Mouse (Mus musculus): ENCODE results near the gene Slc30a1. TPM values are rescaled to one million over a fixed set of nuclear protein-coding genes. Genes with fewer than 3 reads are reported as not detected.

Gene Slc30a1
- polyA plus RNA-seq, 1 experiment from 2014 or later: 4.6 TPM

- H3K9ac ChIP-seq: no peak overlapping the region
- no peak overlapping the region for H3K4me2 ChIP-seq (replicated peaks)
- ATAC-seq (ENCODE audit: low FRiP score): no peak
- no peaks in the 10 kb centered on the region for H3K36me3 ChIP-seq
- no peaks in the 10 kb centered on the region for H3K9me3 ChIP-seq (replicated peaks)
- H3K27me3 ChIP-seq: no peaks in the 10 kb centered on the region
- H3K4me3 ChIP-seq: no peak overlapping the region
- no peaks in the 10 kb centered on the region for H3K4me1 ChIP-seq
- no peak overlapping the region for H3K27ac ChIP-seq
- 88% methylated on average over 4 of the region's 4 CpGs for WGBS
Measured at GRCm38 (mm10) chr1:191878518-191878921, 28.0 kb upstream of the Slc30a1 start.

GRCm38 (mm10) chr1:191880247-191880646, 26.3 kb upstream of the Slc30a1 start:
- H3K4me1 ChIP-seq: no peaks in the 10 kb centered on the region
- WGBS: 98% methylated on average over 3 of the region's 3 CpGs
- H3K27me3 ChIP-seq: no peaks in the 10 kb centered on the region
- ATAC-seq (ENCODE audit: low FRiP score): no peak
- H3K36me3 ChIP-seq: no peaks in the 10 kb centered on the region
- H3K9ac ChIP-seq: no peak overlapping the region
- no peak overlapping the region for H3K4me2 ChIP-seq (replicated peaks)
- no peak overlapping the region for H3K4me3 ChIP-seq
- H3K9me3 ChIP-seq (replicated peaks): no peaks in the 10 kb centered on the region
- no peak overlapping the region for H3K27ac ChIP-seq

DNA sequence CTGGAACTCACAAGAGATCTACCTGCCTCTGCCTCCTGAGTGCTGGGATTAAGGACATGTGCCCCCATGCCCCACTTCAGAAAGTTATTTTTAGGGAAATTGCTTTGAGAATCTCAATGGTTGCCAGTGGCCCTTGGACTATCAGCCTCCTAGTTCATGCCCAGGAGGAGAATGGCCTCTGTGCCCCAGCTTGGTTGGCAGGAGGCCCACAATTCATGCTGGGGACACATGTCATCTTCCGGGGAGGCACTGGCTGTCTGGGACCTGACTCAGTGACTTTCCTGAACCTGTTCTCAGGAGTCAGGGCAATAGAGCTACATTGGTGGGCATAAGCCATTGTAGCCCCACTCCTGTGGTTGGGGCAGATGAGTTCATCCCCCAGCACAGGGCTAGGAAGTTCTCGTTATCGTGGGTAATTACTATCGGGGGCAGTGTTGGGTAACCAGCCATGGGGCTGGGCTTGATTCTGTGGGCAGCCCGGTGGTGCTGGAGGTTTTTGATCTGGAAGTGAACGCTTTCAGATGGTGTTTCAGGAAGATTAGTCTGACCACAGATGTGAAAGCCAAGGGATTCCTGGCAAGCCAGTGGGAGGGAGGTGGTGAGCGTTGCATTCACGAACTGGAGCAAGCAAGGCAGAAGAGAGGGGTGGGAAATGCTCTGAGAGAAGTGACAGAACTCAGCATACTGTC, 25.5 kb upstream of the Slc30a1 start:
- Histone ChIP-seq H3K4me3 (no peak overlapping the region), H3K36me3 (no peaks in the 10 kb centered on the region), H3K4me1 (no peaks in the 10 kb centered on the region), H3K27ac (no peak overlapping the region), H3K27me3 (no peaks in the 10 kb centered on the region), H3K9me3 (replicated peaks) (no peaks in the 10 kb centered on the region), H3K4me2 (replicated peaks) (no peak overlapping the region), H3K9ac (no peak overlapping the region)
- whole genome bisulfite sequencing: 73% methylated on average over 8 of the region's 8 CpGs
- no peak for ATAC-seq (ENCODE audit: low FRiP score)

- WGBS: 66% methylated on average over 2 of the region's 2 CpGs
- Histone ChIP-seq H3K27ac (no peak overlapping the region), H3K4me2 (replicated peaks) (no peak overlapping the region), H3K9me3 (replicated peaks) (no peaks in the 10 kb centered on the region), H3K4me3 (no peak overlapping the region), H3K36me3 (no peaks in the 10 kb centered on the region), H3K4me1 (no peaks in the 10 kb centered on the region), H3K9ac (no peak overlapping the region), H3K27me3 (no peaks in the 10 kb centered on the region)
- ATAC-seq (ENCODE audit: low FRiP score): no peak
Measured at GRCm38 (mm10) chr1:191881663-191882062, 24.9 kb upstream of the Slc30a1 start.

- Histone ChIP-seq H3K4me2 (replicated peaks) (no peak overlapping the region), H3K36me3 (no peaks in the 10 kb centered on the region), H3K4me1 (no peaks in the 10 kb centered on the region), H3K9me3 (replicated peaks) (no peaks in the 10 kb centered on the region), H3K27me3 (no peaks in the 10 kb centered on the region), H3K4me3 (no peak overlapping the region), H3K9ac (no peak overlapping the region), H3K27ac (no peak overlapping the region)
- no peak for ATAC-seq (ENCODE audit: low FRiP score)
- 93% methylated on average over 10 of the region's 10 CpGs for WGBS
Measured at GRCm38 (mm10) chr1:191882474-191883206, 23.9 kb upstream of the Slc30a1 start.

DNA sequence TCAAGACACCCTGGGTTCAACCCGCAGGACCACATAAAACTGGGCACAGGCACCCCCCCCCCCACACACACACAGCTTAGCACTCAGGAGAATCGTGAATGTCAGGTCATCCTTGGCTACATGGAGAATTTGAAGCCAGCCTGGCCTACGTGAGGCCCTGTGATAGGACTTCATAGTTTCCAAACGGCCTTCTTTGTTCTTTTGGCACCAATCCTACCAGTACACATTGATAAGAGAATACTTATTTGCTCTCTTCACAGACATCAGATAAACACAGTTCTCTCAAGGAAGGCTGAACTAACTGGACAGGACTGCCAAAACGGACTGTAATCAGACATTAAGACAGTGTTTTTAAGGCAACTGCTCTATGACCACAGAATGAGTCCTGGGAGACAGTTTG, 22.9 kb upstream of the Slc30a1 start:
- ATAC-seq (ENCODE audit: low FRiP score): no peak
- Histone ChIP-seq H3K4me3 (no peak overlapping the region), H3K27me3 (no peaks in the 10 kb centered on the region), H3K4me1 (no peaks in the 10 kb centered on the region), H3K9me3 (replicated peaks) (no peaks in the 10 kb centered on the region), H3K27ac (no peak overlapping the region), H3K9ac (no peak overlapping the region), H3K4me2 (replicated peaks) (no peak overlapping the region), H3K36me3 (no peaks in the 10 kb centered on the region)
- WGBS: 73% methylated on average over 5 of the region's 5 CpGs

- H3K9ac ChIP-seq: no peak overlapping the region
- no peak overlapping the region for H3K27ac ChIP-seq
- H3K4me1 ChIP-seq: no peaks in the 10 kb centered on the region
- no peaks in the 10 kb centered on the region for H3K9me3 ChIP-seq (replicated peaks)
- no peak overlapping the region for H3K4me3 ChIP-seq
- no peaks in the 10 kb centered on the region for H3K27me3 ChIP-seq
- 78% methylated on average over 6 of the region's 6 CpGs for WGBS
- no peak overlapping the region for H3K4me2 ChIP-seq (replicated peaks)
- ATAC-seq (ENCODE audit: low FRiP score): no peak
- no peaks in the 10 kb centered on the region for H3K36me3 ChIP-seq
Measured at GRCm38 (mm10) chr1:191891912-191892311, 14.7 kb upstream of the Slc30a1 start.

DNA sequence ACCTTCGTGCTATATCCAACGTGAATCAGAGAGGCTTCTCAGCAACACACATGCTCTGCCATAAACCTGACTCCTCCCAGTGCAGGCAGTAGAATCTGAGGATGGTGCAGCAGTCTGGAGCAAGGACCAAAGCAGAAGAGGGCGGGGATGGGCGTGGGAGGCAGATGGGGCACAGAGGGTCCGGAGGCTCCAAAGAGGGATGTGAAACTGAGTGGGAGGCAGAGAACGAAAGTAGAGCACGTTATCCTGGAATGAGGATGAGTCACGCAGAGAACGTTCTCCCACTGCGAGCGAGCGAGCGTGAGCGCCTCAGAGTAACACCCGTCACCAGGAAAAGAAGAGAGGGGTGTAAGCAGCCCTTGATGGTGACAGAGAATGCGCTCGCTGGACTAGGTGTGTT, 12.2 kb upstream of the Slc30a1 start:
- no peak for ATAC-seq (ENCODE audit: low FRiP score)
- no peaks in the 10 kb centered on the region for H3K36me3 ChIP-seq
- 85% methylated on average over 17 of the region's 17 CpGs for WGBS
- no peaks in the 10 kb centered on the region for H3K27me3 ChIP-seq
- no peak overlapping the region for H3K27ac ChIP-seq
- H3K9ac ChIP-seq: no peak overlapping the region
- no peak overlapping the region for H3K4me2 ChIP-seq (replicated peaks)
- H3K4me1 ChIP-seq: no peaks in the 10 kb centered on the region
- H3K4me3 ChIP-seq: no peak overlapping the region
- no peaks in the 10 kb centered on the region for H3K9me3 ChIP-seq (replicated peaks)

DNA sequence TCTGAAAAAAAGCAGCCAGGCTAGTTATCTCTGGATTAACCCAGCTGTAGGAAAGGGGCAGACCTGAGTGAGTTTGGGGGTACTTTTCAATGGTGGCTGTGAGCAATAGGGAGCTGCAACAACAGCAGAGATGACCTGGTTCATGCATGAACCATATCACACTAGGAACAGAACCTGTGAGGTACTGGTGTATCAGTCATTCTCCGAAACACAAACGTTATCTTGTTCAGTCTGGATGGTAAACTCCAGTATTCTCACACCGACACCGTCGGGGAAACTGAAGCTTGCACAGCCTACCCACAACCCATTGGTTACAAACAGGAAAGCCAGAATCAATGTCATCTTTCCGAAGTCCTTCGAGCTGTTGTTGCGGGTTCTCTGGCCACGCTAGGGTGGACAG, 11.7 kb upstream of the Slc30a1 start:
- Histone ChIP-seq H3K4me1 (no peaks in the 10 kb centered on the region), H3K9me3 (replicated peaks) (no peaks in the 10 kb centered on the region), H3K9ac (no peak overlapping the region), H3K27me3 (no peaks in the 10 kb centered on the region), H3K4me3 (no peak overlapping the region), H3K36me3 (no peaks in the 10 kb centered on the region), H3K4me2 (replicated peaks) (no peak overlapping the region), H3K27ac (no peak overlapping the region)
- 87% methylated on average over 9 of the region's 9 CpGs for WGBS
- ATAC-seq (ENCODE audit: low FRiP score): no peak

DNA sequence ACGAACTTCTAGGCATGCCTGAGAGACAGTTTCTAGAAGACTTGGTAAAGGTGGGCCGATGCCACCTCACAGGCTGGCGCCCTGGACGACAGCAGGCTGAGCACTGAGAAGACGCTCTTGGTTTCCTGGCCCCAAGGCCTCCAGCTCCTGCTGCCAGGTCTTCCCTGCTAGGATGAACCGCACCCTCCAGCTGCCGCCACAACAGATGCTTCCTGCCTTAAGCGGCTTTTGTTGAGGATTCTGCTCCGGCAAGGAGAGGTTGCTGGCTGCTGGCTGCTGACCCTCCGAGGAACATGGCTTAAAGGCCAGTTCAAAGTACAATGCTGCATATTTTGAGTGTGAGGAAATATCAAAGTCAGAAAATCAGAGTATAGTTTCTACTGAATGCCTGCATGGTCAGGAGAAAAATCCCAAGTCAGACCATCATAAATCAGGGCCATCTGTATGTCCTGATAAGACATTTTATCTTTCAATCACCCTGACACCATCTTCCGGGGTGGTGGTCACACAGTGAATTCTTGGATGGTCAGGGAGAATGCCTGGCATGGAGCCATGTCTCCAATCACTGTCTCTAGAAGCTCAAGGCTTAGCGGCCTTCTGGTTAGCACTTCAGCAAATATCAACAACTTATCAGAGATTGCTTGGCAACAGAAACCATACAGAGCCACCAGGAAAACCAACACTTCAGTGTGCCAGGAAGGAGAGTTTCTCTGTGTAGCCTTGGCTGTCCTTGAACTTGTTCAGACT, 9.6 kb upstream of the Slc30a1 start:
- no peaks in the 10 kb centered on the region for H3K36me3 ChIP-seq
- ATAC-seq (ENCODE audit: low FRiP score): no peak
- WGBS: 67% methylated on average over 12 of the region's 12 CpGs
- no peaks in the 10 kb centered on the region for H3K4me1 ChIP-seq
- H3K9me3 ChIP-seq (replicated peaks): no peaks in the 10 kb centered on the region
- no peak overlapping the region for H3K4me2 ChIP-seq (replicated peaks)
- no peak overlapping the region for H3K9ac ChIP-seq
- no peak overlapping the region for H3K27ac ChIP-seq
- H3K4me3 ChIP-seq: no peak overlapping the region
- H3K27me3 ChIP-seq: no peaks in the 10 kb centered on the region

DNA sequence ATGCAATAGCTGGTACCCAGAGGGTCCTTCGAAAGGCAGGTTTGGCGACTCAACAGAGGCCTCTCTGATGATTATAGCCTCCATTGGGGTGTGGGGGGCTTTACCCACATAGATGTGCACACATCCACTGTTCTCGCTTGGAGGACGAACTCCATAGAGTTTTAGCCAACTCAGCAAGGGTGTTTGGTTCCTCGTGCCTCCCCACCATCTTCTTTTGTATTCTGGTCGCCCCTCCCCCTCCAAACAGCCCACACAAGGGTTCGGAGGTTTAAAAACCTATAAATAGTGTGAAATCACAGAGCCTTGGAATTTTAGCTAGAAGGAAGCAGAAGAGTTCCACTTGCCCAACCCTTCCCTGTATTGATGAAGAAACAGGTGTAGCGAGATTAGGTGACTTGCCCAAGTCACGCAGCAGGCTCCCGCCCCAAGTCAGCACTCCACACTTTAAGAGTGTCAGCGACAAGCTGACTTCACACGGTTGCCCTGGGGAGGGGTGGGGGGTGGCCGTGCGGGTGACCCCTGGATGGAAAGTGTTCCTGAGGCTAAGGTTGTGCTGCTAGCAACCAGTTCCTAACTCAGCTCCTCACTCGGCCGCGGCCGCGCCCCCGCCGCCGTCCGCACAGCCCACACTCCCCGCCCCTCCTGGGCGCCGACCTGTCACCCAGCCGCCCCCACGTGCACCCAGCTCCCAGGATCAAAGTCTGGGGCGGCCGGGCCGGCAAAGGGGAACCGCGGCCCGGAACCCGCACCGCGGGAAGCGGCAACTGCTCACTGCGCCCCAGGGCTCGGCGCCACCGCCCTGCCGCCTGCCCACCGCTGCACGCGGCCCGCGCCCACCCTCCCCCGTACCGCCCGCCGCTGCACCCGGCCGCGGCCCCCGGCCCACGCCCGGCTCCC, 682 bp upstream of the Slc30a1 start:
- 4% methylated on average over 40 of the region's 58 CpGs for WGBS
- H3K27ac ChIP-seq: no peak overlapping the region; the same call in 1 of the 2 replicates
- ATAC-seq (ENCODE audit: low FRiP score): peak; percentile 64

DNA sequence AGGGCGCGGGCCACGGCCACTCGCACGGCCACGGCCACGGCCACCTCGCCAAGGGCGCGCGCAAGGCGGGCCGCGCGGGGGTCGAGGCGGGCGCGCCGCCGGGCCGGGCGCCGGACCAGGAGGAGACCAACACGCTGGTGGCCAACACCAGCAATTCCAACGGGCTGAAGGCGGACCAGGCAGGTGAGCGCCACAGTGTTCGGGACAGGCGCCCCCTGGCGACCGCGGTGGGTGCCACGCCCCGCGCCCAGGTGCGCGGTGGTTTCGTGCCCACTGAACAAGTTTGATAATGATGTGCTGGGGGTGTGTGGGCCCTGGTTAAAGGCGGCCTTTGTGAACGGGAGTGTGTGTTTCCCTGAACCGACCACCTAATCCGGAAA, 854 bp downstream of the Slc30a1 start:
- Histone ChIP-seq H3K4me3 (peak overlapping the region; percentile 66), H3K4me1 (peaks cover 39% of the 10 kb centered on the region), H3K4me2 (replicated peaks) (peak overlapping the region; percentile 74), H3K27ac (peak overlapping the region; percentile 84), H3K27me3 (no peaks in the 10 kb centered on the region), H3K9me3 (replicated peaks) (no peaks in the 10 kb centered on the region), H3K36me3 (peaks cover 8% of the 10 kb centered on the region), H3K9ac (peak overlapping the region; percentile 73)
- under 1% methylated on average over 43 of the region's 43 CpGs for WGBS
- peak; percentile 43 for ATAC-seq (ENCODE audit: low FRiP score)

More for the DNA sequence above, 682 bp upstream of the Slc30a1 start:
- peak overlapping the region; percentile 74 for H3K4me2 ChIP-seq (replicated peaks)
- H3K36me3 ChIP-seq: peaks cover 8% of the 10 kb centered on the region
- no peaks in the 10 kb centered on the region for H3K27me3 ChIP-seq
- H3K9ac ChIP-seq: peak overlapping the region; percentile 73
- H3K4me1 ChIP-seq: peaks cover 36% of the 10 kb centered on the region
- H3K4me3 ChIP-seq: peak overlapping the region; percentile 66
- H3K9me3 ChIP-seq (replicated peaks): no peaks in the 10 kb centered on the region
